Mouse (Mus musculus) cerebellum, adult 18-20 months (tissue): ENCODE results near the gene Gm28305.

Source experiments
- DNase-seq, 2 experiments: peaks; one replicate each; pipeline ENCODE4 v3.0.0; 2021

Gene Gm28305

GRCm38 (mm10) chr9:104040362-104040761, at the start of gene Gm28305:
TSS of gene Gm28305 (plus strand) at chr9:104040662.
- DNase-seq: no peak

- peak; percentile 70 to 75 for DNase-seq
These were observed 44.0 kb upstream of the Gm28305 start for GRCm38 (mm10) chr9:103996496-103996895.

- DNase-seq: no peak
These were observed 39.9 kb upstream of the Gm28305 start for GRCm38 (mm10) chr9:104000601-104001000.

GRCm38 (mm10) chr9:104001921-104002859, 38.3 kb upstream of the Gm28305 start, which contains the start of gene Nphp3:
TSS of gene Nphp3 (plus strand) at chr9:104002544.
- DNase-seq: peak; percentile 100

- peak in 1 of 2 experiments; percentile 83 for DNase-seq
These were observed 37.5 kb upstream of the Gm28305 start for GRCm38 (mm10) chr9:104002913-104003330.

DNA sequence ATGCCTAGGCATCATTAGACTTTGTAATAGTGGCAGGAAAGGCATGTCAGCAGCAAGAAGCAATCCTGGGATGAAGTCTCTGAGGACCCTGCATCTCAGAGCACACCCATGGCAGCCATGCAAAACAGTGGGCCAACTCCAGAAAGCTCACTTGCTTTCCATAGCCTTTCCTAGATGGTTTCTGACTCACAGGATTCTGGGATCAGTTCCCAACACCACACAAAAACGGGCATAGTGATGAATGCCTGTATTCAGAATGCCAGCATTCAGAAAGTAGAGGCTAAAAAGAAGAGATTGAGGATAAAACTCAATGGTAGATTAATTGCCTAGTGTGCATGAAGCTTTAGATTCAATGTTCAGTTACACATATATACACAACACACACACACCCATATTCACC, 25.9 kb upstream of the Gm28305 start:
- DNase-seq: no peak

GRCm38 (mm10) chr9:104021026-104021425, 19.4 kb upstream of the Gm28305 start:
- no peak for DNase-seq

- DNase-seq: no peak
These were observed 13.3 kb upstream of the Gm28305 start for GRCm38 (mm10) chr9:104027186-104027585.

GRCm38 (mm10) chr9:104029861-104030260, 10.6 kb upstream of the Gm28305 start:
- peak in 1 of 2 experiments; percentile 12 for DNase-seq

- no peak for DNase-seq
These were observed 6.2 kb upstream of the Gm28305 start for GRCm38 (mm10) chr9:104034231-104034630.

DNA sequence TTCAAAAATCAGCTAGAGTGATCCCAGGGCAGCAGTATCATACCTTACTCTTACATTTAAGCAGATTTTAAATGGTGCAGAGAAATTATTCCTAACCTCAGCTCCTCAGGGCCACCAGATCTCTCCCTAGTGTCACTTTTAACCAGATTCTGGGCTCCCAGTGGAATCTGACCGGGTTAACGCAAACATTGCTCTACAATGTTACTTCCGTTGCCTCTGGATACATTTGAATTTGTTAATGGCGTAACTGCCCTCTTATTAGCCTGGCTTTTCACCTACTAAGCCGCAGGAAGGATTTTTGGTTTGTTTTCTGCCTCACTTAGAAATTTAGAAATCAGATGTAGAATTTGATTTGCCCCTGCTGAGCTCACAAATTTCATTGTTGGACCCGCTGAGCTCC, 5.7 kb upstream of the Gm28305 start:
- no peak for DNase-seq

DNA sequence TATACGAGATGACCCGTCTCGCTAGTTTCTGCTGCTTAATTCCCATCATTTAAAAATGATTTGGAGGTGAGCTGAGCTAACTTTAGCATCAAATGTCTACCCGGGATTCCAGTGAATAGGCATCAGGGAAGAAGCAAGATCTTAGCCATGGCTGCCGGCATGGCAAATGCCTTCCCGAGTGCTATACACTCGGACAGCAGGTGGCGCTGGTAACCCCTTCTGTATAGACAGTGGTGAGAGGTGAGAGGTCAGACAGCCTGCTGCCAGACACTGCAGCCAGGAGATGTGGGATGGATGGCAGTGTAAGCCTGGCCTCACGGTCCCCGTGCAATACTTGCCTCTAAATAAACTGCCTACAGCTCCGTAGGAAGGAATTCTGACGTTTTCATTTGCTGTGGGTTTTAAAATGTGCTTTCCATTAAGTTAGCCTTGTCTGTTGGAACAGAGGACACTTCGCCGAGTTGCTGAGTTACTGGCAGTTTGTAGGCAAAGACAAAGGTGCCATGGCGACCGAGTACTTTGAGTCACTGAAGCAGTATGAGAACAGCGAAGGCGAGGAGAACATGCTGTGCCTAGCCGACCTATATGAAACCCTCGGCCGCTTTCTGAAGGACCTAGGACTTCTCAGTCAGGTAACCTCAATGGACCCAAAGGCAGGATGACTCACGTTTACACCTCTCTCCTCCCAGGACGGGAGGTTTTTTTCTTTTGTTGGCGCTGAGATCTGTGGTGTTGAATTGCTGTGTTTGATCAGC, 5.0 kb upstream of the Gm28305 start:
- peak; percentile 70 to 76 for DNase-seq

GRCm38 (mm10) chr9:104038266-104038665, 2.2 kb upstream of the Gm28305 start:
- DNase-seq: no peak

DNA sequence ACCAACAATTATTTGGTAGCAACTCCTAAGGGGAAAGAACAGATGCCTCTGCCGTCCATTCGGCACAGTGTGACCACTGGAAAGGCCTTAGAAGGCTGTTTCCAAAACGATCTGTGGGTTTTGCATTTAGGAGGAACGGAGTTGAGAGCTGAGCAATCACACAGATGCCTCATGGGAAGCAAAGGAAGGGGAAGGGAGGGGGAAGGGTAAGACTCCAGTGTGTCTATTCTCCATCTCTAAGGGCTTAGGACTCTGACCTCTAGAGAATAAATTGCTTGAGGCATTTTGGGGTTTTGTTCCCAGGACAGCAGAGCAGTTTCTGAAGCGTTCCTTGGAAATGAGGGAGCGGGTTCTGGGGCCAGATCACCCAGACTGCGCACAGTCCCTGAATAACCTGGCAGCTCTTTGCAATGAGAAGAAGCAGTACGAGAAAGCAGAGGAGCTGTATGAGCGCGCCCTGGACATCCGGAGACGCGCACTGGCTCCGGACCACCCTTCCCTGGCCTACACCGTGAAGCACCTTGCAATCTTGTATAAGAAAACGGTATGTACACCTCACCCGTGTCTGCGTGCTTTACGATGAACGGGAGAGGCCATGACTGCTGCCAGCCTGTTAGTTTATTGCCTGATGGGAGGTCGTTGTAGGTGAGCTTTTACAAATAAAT, 1.3 kb upstream of the Gm28305 start:
- no peak for DNase-seq

- DNase-seq: no peak
These were observed 720 bp upstream of the Gm28305 start for GRCm38 (mm10) chr9:104039742-104040141.

DNA sequence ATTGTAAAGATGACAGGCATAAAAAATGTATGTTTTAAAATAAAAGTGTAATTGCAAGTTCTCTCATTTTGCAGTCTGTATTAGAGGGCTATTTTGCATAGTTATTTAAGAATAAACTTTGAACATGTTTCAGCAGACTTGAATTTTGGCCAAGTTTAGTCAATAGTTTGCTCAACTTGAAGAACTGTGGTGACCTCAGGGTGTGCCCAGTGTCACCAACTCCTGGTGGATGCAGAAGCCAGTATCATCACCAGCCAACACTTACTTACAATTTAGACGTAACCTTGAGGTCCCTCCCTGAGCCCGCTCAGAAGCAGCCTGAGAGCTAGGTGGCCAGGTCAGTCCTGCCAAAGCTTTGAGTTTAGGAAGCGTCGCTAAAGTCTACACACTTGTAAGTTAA, 3.2 kb downstream of the Gm28305 start:
- DNase-seq: no peak

- DNase-seq: no peak
These were observed 10.6 kb downstream of the Gm28305 start for GRCm38 (mm10) chr9:104051028-104051427.

GRCm38 (mm10) chr9:104062430-104063243, 22.2 kb downstream of the Gm28305 start, which contains the start of gene Uba5:
TSS of gene Uba5 (minus strand) at chr9:104063134.
- peak; percentile 68 to 81 for DNase-seq

GRCm38 (mm10) chr9:104063244-104063961, 22.9 kb downstream of the Gm28305 start, which contains the start of gene Acad11:
TSS of gene Acad11 (plus strand) at chr9:104063377.
- DNase-seq: peak; percentile 82 to 91

GRCm38 (mm10) chr9:104064571-104064970, 24.1 kb downstream of the Gm28305 start:
- no peak for DNase-seq

- DNase-seq: no peak
These were observed 29.8 kb downstream of the Gm28305 start for GRCm38 (mm10) chr9:104070241-104070640.
